Mouse (Mus musculus) erythroid progenitor cell, adult 5-6 weeks (primary cell): ENCODE data around the gene Prelid3b. TPM values are rescaled to one million over a fixed set of nuclear protein-coding genes. Genes with fewer than 3 reads are reported as not detected.

Source experiments
- ATAC-seq: replicated peaks from 2 replicates; pipeline ENCODE4 v1.8.0; 2016; ENCODE audit warnings: moderate number of reproducible peaks, mild to moderate bottlenecking, moderate TSS enrichment, inconsistent platforms; ENCODE audit not compliant: poor library complexity, low FRiP score, severe bottlenecking
- total RNA-seq, 2 experiments: library from RNA; stranded (forward) in 1 of 2; stranded (reverse) in 1 of 2; fragments of 150-400 nt in 1 of 2; fragments of 186-747, 209-891 nt in 1 of 2; gene quantifications; 2 replicates each; pipeline versions ENCODE4 v1.2.3 to v1.2.4; 2015 to 2017; ENCODE audit warnings: low replicate concordance in 2 of 2

The Prelid3b gene
- total RNA-seq, 2 experiments from 2014 or later, result 43.6 to 86.8 TPM

DNA sequence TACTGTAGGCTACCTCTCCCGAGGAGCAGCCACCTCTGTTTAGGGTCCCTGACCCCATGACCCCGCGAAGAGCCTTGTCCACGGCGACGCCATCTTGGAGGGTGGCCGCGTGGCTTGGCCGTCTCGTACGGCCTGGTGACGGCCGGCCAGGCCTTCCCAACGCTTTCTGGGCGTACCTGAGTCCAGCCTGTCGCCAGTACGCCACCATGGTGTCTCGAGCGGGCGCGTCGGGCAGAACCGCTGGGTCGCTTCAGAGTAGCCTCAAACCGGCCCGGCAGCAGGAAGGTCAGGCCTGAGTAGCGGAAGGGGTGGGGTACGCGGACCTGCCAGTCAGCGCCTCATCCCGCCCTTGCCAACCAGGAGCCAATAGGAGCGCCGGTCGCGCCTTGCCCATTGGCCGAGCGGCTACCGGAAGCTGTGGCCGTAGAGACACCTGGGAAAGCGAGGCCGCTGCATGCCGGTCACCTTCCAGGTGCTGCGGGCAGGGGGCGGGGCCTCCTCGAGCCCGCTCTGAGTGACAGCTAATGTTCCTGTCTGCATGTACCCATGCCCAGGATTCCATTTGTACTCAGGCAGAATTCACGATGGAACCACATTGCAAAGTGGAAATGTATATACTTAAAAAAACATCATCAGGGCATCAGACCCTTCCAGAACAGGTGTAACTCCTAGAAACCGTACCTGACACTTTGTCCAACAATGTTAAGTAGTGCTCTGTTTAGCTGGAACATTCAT, 8.9 kb downstream of the Prelid3b start, which contains the start of gene Atp5e:
Gene Atp5e, minus strand, starts transcription at position 317 of the 735 bp plus-strand sequence.
- ATAC-seq, result peak; percentile 100

DNA sequence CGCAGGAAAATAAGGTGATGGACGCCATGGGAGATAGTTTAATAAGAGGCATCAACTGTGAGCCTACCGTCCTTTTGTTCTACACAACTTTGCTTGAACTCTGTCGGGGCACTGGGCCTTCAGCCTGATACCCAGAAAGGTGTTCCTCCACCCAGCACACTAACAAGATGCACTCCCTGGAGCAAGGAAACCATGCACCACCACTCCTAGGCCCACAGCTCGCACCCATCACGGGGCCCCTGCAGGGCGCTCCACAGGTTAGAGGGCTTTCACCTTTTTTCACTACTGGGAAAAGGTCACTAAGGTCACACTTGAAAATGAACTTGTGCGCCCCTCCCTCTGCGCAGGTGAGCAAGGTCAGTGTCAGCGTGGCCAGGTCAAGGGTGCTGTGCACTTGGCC, 9.5 kb downstream of the Prelid3b start:
- 0 out of 2 replicates have a peak, but pooled peaks have one; percentile 20 for ATAC-seq

GRCm38 (mm10) chr2:174459365-174459764, 13.5 kb downstream of the Prelid3b start:
- no peak for ATAC-seq

GRCm38 (mm10) chr2:174453681-174454080, 19.2 kb downstream of the Prelid3b start:
- peak; percentile 96 for ATAC-seq

DNA sequence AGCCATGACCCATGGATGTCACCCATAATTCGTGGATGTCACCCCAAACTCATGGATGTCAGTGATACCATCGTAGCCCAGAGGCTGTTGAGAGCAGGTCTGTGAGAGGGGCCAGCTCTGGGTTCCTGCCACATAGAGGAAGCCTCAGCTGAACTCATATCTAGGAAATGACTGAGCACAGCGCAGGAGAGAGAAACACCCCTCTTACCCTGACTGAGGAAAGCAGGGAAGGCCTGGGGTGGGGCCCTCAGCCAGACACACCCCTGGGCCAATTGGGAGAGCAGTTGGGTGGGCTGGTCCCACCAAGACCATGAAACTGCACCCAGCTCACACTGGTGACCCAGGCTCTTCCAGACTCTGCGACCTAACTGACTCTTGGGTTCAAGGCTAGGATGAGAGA, 22.5 kb downstream of the Prelid3b start, which contains the start of gene Tubb1:
Gene Tubb1, plus strand, starts transcription at position 343 of the 400 bp plus-strand sequence.
- ATAC-seq, result no peak

GRCm38 (mm10) chr2:174448405-174448804, 24.5 kb downstream of the Prelid3b start:
- ATAC-seq, result no peak

- ATAC-seq, result no peak
Measured at GRCm38 (mm10) chr2:174446905-174447304, 26.0 kb downstream of the Prelid3b start.

DNA sequence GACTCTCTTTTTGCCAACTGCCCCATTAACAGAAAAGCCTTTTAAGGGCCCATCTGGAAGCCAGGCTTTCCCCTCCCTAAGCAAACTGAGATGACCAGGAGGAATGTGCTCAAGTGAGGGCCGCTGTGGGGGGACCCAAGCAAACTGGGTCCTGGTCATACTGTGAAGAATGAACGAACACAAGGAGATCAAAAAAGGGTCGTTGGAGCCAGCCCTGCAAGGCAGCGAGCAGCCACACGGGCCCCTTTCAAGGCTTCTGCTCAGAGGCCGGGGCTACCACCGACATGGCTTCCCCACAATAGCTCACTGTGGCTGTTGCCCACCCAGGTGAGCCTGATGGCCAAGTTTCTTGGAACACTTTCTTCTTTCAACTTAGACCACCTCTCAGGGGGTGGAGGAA, 26.4 kb downstream of the Prelid3b start:
- no peak for ATAC-seq

DNA sequence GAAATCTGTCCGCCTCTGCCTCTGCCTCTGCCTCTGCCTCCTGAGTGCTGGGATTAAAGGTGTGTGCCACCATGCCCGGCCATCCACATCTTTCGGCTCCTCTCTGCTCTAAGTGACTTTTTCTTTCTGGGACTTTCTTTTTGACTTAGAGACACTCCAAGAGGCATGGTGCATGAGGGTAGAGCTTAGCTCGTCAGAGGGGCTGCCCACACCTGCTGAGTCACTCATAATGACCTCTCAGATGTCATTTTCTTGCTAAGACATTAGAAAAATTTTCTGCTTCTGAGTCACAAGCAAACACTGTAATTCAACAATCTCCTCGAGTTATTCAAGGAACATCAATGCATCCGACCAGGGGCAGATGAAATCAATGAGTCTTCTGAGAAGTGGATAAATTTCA, 27.9 kb downstream of the Prelid3b start:
- ATAC-seq, result no peak

DNA sequence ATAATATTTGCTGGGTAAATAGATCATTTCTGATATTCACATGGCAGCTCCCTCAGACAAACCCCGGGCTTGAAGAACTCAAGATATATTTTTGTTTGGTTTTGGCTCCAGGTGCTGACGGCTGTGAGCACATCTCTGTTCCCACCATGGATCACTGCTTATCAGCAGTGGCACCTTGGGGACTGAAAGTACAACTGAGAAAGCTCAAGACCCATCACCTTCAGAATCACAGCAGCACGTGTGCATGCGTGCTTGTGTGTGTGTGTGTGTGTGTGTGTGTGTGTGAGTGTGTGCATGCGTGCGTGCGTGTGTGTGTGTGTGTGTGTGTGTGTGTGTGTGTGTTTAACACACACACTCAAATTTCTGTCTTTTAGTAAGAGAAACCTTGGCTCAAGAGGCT, 28.5 kb downstream of the Prelid3b start:
- no peak for ATAC-seq

DNA sequence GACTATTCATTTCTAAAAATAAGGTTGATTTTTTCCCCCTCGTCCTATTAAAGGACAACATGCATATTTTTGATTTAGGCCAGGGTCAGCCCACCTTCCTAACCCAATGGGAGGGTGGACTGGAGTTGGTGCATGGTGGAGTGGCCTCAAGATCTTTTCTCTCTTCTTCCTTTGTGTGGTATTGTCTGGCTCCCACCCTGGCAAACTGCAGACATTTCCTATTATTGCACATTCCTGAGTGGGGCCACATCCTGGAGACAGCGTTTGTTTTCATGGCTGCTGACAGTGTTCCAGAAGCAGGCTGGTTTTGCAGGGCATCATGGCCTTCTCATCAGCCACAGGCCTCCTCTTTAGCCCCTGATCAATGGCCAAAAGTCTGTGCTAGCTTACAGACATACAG, 29.8 kb downstream of the Prelid3b start:
- no peak for ATAC-seq

DNA sequence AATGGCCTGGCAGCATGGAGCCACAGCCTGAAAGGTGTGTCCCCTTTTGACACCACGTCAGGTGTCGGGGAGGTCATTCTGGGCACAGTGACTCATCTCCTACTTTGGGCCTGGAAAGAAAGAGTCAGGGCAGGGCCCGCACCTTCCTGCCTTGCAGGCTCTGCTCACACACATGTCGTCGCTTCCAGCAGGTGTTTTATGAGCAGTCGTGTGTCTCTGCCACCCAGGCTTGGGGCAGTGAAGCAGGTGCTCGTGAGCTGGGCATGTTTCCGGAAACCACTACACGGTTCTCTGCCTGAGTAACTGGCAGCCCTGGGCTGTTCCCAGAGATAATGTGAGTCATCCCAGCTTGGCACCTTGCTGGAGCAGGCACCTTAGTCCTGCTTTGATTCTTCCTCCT, 30.4 kb downstream of the Prelid3b start:
- no peak for ATAC-seq

DNA sequence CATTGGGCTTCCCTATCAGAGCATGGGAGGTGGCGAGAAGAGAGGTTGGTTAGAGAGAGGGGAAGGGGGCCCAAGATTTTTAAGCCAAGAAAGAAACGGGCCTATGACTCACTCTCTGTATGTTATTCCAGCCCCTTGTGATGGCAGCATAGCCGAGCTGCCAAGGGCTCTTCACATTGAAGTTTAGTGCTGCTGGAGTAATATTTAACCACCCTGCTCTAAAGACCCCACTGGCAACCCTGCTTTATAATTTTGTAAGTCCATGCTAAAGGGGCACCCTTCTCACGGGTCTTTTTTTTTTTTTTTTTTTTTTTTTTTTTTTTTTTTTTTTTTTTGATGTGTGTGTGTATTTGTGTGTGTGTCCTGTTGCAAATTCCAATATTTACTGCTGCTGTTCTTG, 31.0 kb downstream of the Prelid3b start:
- ATAC-seq, result no peak

- no peak for ATAC-seq
Measured at GRCm38 (mm10) chr2:174439961-174440360, 32.9 kb downstream of the Prelid3b start.

DNA sequence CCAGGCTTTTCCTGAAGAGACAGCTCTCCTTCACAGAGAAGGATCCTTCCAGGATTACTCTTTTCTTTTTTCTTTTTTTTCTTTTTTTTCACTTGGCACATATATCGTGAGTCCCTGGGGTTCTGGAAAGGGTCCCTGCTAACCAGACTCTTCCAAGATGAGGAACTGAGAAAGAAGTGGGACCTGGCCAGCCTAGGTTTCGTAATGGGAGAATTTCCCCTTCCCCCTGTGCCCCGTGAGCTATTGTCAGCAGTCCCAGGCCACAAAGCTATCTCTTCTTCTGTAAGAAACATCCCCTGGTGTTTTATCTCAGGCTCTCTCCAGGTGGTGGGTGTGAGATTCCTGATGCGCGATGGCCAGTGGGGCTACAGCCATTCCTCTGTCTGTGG, 33.4 kb downstream of the Prelid3b start:
- no peak for ATAC-seq

DNA sequence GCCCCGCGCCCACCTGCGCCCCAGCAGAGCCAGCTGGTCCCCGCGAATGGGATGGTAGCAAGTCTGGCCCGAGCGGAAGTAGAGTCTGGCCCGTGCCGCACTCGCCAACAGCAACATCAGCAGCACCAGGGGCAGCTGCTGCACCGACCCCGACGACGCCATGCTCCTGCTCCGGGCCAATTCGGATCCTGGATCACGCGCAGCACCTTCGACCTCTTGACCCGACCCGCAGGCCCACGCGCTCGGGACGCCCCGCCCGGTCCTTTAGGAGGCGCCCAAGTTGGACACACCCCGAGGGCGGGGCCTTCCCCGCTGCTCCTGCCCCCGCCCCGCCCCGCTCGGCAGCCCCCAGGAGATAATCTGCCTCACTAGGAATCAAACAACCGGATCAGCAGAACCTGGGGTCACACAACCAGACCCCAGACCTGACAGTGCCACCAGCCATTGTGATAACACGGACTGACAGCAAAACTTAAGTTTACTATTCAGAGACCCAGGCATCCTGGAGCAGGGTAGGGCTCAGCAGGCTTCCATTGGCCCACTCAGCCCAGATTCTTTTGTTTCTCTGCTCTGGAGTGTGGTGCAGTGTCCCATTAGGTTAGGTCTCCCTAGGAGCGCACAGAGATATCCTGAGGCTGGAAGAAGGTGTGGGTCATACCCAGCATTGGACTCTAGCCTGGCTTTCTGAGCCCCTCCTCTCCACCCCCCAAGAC, 34.0 kb downstream of the Prelid3b start, which contains the start of gene Ctsz:
Gene Ctsz, minus strand, starts transcription at position 303 of the 713 bp plus-strand sequence.
- ATAC-seq, result peak; percentile 90

DNA sequence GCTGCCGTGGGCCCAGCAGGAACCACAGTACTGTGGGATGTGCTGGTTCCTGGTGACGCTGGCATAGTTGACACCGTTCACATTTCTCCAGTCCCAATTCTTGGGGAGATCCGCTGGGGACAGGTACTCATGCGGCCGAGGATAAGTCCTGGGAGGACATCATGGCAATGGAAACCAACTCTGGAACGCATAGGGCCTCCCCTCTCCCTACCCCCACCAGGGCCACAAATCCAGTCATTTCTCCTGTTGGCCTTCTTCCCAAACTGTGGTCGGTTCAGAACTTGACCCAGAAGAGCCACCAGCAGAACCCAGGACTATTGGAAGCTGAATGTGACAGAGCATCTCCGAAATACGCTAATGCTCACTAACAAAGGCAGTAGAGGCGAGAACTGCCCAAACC, 34.7 kb downstream of the Prelid3b start:
- ATAC-seq, result no peak

- ATAC-seq, result no peak
Measured at GRCm38 (mm10) chr2:174437697-174437982, 35.2 kb downstream of the Prelid3b start.

DNA sequence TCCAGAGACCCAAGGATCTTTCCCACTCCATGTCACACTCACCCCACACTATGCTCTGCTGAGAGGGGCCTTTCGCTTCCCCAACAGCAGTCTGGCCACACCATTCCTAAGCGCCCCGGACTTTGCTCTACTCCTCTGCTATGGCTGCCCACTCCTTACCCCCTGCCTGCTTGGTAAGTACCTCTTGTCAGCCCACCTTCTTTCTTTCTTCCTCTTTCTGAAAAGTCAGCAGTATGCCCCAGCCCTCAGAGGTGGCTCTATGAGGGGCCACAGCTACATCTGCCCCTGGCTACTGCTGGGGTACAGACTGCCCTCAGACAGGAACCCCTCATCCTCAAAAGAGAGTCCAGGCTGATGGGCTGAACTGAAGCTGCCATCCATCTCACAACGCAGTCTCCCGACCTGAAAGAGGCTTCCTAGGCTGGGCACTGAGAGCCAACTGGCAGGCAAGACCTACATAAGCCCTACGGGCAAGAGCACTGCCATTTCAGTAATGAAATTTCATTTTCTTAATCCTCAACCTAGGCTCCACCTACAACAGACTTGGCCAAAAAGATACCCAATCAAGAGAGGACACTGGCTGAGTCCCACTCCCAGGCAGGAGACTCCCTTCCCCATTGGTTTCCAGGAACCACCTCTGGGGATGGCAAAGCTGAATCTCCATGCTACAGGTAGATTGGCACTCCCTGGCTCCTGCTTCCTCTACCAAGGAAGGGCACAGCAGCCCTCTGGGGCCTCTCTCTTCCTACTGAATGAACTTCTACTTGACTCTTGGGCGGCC, 35.8 kb downstream of the Prelid3b start:
- no peak for ATAC-seq

- ATAC-seq, result no peak
Measured at GRCm38 (mm10) chr2:174436076-174436701, 36.7 kb downstream of the Prelid3b start.
